Mouse (Mus musculus) lung, postnatal 36 days (tissue): ENCODE results near the gene Otop3.
"Not testable (repeated sequence)": the region's sequence is repeated elsewhere in the genome, so short reads cannot be mapped to it uniquely, and the experiment has no call there.

Experiments
- DNase-seq: peaks from one replicate; pipeline ENCODE4 v3.0.0; 2022; ENCODE audit warnings: mixed read lengths

Otop3 gene

DNA sequence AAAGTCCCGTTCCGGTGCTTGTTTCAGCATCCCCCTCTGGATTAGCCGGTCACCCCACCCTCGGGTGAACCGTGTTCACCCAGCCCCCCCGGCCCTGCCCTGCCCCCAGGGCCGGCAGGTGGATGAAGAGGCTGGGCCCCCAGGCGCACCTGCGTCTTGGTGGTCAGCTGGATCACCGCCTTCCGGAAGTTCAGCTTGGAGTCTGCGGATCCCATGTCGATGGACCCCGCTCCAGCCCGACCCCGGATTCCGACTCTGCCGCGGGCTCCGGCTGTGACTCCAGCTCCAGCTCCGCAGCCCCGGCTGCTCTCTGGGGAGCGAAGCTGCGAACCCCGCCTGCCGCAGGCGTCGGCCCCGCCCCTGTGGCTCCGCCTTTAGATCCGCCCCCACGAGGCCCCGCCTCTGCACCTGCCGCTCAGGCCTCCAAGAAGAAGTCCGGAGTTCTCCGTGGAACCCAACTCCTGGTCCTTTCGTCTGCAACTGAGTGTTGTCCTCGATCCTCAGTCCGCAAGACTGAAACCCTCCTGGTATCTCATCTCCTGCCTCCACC lies 32.9 kb downstream of the Otop3 start, which contains the start of gene Hid1:
Gene Hid1 (minus strand): TSS at position 362 of the 550 bp plus-strand sequence.
- DNase-seq = peak; percentile 87

- DNase-seq = no peak
Observed at GRCm38 (mm10) chr11:115370368-115370767, 35.8 kb downstream of the Otop3 start.

DNA sequence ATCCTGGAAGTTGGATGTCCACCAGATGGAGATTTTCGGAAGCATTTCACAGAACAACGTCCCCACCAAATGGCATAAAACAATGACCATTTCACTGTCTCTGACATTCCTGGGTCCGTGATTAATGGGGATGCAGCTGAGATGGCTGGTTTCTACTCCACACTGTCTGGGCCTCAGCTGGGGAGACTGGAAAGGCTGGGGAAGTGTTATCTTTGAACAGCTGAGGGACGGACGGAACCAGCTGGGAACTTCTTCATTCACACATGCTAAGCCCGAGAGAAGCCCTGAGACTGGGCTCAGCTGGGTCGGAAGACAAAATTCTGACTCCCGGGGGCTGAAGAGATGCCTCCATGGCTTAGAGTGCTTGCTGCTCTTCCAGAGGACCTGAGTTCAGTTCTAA lies 36.8 kb downstream of the Otop3 start:
- DNase-seq = no peak

GRCm38 (mm10) chr11:115372015-115372414 lies 37.5 kb downstream of the Otop3 start:
- DNase-seq = no peak

- no peak for DNase-seq
Observed at GRCm38 (mm10) chr11:115372737-115373136, 38.2 kb downstream of the Otop3 start.

DNA sequence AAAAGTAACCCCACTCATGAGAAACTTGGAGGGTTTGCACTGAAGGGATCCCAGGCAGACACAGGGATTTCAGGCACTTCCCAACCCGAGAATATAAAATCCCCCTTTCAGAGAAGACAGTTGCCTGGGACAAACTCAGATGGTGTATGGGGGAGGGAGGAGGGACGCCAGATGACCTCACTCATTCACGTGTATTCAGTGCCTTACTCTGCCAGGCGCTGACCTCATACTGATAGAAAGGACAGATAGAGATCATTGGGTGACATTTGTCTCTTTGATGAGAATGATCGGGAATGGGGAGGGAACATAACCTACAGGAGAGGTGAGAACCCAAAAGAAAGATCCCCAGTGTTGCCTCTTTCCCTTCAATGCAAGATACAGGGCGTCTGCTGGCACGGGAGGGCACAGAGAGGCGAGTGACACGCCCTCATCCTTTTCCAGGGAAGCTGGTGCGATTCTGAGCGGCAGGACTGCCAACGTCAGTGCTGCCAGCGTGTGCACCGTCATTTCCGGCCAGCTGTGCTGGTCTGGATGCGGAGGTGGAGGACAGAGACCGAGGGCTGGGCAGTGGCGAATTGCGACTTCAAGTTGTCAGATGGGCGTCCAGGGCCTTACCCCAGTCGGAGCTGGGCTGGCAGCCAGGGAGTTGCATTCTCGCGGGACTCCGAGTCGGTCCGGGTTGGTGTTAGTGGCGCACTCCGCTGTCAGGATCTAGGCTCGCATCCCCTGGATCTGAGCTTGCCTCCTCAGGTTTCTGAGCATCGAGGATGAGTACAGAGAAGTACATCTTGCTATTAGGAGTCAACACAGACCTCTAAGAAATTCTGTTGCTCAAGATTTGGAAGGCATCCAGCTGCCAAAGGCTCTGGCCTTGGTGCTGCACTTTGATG lies 39.5 kb downstream of the Otop3 start:
- DNase-seq = peak; percentile 79

DNA sequence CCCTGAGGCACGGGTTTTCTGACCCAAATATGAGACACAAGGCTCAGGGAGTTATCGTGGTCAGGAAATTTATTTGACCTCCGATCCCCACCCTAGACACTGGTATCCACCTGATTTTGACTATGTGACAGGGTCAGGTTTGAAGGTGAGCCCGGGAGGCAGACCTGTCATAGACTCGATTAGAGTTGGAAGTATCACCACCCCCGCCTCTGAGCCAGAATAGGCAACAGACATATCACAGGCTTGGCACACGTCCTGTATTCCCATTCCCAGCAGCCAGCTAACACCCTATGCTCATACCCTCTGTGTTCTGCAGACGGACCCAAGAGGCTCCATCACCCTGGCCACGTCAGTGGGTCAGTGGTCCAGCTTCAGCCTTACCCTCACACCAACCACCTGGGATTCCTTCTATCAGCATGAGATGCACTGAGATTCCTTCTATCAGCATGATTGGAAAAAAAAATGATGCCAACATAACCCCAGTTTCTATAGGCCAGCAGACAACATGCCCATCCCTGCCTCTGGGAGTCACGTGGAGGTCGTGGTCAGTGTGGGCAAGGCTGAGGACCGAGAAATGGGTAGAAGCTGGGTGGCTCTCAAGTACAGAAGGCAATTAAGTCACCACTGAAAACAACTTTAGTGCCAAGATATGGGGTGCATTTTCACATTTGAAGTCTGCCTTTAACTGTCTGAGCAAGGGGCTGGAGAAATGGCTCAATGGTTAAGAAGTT lies 40.3 kb downstream of the Otop3 start:
- no peak for DNase-seq

GRCm38 (mm10) chr11:115376722-115377121 lies 42.2 kb downstream of the Otop3 start:
- DNase-seq = no peak

GRCm38 (mm10) chr11:115377254-115377653 lies 42.7 kb downstream of the Otop3 start:
- DNase-seq = no peak

GRCm38 (mm10) chr11:115377854-115378253 lies 43.3 kb downstream of the Otop3 start:
- no peak for DNase-seq

- DNase-seq = no peak
Observed at GRCm38 (mm10) chr11:115381276-115381675, 46.7 kb downstream of the Otop3 start.

DNA sequence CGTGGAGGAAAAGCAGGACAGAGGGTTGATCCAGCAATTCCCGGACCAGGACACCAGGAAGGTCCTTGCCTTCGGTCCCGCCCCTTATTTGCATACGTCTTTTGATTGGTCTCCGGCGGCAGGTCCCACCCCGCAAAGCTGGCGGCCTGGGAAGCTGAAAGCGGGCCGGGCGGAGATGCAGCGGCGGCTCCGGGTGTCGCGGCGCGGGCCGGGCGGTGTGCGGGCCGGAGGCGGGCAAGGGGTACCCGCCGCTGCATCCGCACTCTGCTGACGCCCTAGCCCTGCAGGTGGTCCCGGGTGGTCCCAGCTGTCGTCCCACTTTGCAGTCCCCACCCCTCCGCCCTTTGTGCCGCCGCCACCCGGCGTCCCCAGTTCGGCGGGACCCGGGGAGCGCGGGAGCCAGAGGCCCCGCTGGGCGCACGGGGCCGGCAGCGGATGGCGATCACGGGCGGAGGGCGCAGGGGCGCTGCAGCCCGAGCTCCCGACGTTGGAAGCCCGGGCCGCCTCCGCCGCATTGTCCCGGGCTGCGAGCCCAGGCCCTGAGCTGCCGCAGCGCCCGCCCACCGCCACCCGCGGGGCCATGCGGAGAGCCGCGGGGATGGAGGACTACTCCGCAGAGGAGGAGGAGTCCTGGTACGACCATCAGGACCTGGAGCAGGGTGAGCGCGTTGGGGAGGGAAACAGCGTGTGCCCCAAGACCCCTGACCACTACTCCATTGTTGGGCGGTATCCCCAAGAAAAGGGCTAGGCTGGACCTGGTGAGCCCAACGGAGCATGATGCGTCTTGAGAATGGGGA lies 47.4 kb downstream of the Otop3 start, which contains the start of gene Cdr2l:
Gene Cdr2l (plus strand): TSS at position 174 of the 797 bp plus-strand sequence.
- DNase-seq = peak; percentile 96

DNA sequence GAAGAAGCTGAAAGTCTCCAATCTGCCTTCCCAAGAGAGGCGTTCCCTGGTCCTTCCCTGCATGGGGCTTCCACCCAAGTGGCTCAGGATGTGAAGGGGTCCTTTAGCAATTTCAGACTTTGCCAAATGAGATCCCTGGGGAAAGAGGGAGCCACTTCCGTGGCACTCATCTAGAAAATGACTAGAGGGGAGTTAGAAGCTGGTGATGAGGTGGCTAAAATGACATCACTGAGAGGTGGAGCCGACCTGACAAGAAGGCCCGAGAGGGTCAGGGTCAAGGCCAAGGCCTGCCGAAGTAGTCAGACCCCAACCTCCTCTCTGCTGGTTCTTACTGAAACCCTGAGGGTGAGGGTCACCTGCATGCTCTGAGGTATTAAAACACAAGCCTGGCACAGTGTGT lies 48.4 kb downstream of the Otop3 start:
- DNase-seq = no peak

DNA sequence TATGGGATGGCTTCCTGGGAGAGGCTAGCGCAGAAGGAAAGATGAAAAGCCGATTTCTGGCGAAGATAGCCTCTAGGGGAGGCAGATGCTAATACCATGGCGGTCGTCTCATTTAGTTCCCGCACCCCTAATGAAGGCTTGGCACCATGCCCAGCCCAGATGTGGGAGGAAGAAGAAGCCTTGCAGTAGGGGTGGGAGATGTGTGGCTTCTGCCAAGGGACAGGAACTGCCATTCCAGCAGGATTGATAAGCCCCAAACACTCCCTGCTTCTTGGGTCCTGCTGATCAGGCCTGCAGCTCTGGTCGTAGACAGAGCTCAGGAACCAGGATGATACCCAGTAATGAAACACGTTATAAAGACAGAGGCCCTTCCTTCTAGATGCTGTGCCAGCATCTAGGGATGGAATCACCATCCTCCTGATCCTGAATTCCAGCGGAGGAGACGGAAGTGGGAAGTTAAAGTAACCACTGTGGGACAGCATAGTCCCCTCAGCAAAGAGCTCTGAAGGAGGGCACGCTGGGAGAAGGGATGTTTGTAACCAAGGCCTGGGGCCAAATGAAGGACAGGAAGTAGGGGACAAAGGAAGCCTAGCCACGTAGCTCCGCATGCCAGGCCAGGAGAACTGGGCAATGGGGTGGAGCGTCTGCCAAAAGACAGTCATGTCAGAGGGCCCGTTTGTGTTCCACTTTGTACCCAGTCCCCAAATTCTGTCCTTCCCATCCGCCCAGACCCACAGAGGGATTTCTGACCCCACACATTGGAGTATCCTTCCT lies 49.4 kb downstream of the Otop3 start:
- peak; percentile 58 for DNase-seq

DNA sequence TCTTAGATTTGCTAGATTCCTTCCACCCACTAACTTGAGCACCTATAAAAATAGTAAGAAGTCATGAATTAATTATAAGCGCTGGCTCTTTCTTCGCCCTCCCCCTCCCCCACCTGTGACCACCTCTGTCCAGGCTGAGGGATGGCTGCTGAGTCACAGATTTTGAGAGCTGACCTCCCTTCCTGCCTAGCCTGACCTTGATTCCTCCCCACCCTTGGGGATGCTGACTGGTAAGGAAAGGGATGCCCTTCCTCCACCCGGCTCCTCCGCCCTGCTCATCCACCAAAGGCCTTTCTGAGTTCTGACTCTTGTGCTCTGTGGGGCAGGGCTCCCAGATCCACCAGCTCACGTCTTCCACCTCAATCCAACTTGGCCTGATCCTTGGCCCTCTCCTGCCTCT lies 50.1 kb downstream of the Otop3 start:
- DNase-seq = no peak

GRCm38 (mm10) chr11:115386859-115387258 lies 52.3 kb downstream of the Otop3 start:
- not testable (repeated sequence) for DNase-seq

- DNase-seq = no peak
Observed at GRCm38 (mm10) chr11:115391358-115391757, 56.8 kb downstream of the Otop3 start.

- DNase-seq = no peak
Observed at GRCm38 (mm10) chr11:115393721-115394325, 59.3 kb downstream of the Otop3 start.
